Mouse (Mus musculus) thymus, postnatal 0 days (tissue): ENCODE results near the gene Gm21983. TPM values are rescaled to one million over a fixed set of nuclear protein-coding genes. Genes with fewer than 3 reads are reported as not detected.

Experiments
- DNase-seq: peaks from one replicate; pipeline ENCODE4 v3.0.0-alpha.2; 2015; ENCODE audit warnings: low spot score
- polyA plus RNA-seq: library from polyadenylated mRNA; unstranded; fragments of >200 nt; fragmentation: Nextera tagmentation; extraction: Ambion mirVana; gene quantifications from 2 replicates; pipeline ENCODE4 v1.2.1, GENCODE M21; 2015

Gm21983 gene
- polyA plus RNA-seq, 1 experiment from 2014 or later: not detected

GRCm38 (mm10) chr7:27185986-27186385, 5.1 kb upstream of the Gm21983 start:
- no peak for DNase-seq

- DNase-seq: peak; percentile 64
Measured at GRCm38 (mm10) chr7:27184964-27185363, 4.1 kb upstream of the Gm21983 start.

GRCm38 (mm10) chr7:27182498-27182897, 1.6 kb upstream of the Gm21983 start:
- no peak for DNase-seq

- DNase-seq: no peak
Measured at GRCm38 (mm10) chr7:27180036-27180435, 850 bp downstream of the Gm21983 start.

GRCm38 (mm10) chr7:27179217-27179918, 1.5 kb downstream of the Gm21983 start:
- no peak for DNase-seq

- peak; percentile 99 for DNase-seq
Measured at GRCm38 (mm10) chr7:27178324-27179216, 2.3 kb downstream of the Gm21983 start, which contains the start of gene Rab4b. Gene Rab4b (minus strand): TSS chr7:27178896.

- no peak for DNase-seq
Measured at GRCm38 (mm10) chr7:27177942-27178323, 3.0 kb downstream of the Gm21983 start.

- no peak for DNase-seq
Measured at GRCm38 (mm10) chr7:27174896-27175295, 6.0 kb downstream of the Gm21983 start.

- no peak for DNase-seq
Measured at GRCm38 (mm10) chr7:27174496-27174895, 6.4 kb downstream of the Gm21983 start.

- no peak for DNase-seq
Measured at GRCm38 (mm10) chr7:27170981-27171380, 9.9 kb downstream of the Gm21983 start.

GRCm38 (mm10) chr7:27168371-27168770, 12.5 kb downstream of the Gm21983 start:
- no peak for DNase-seq

- no peak for DNase-seq
Measured at GRCm38 (mm10) chr7:27167475-27168094, 13.3 kb downstream of the Gm21983 start.

- DNase-seq: peak; percentile 97
Measured at GRCm38 (mm10) chr7:27166614-27167474, 14.0 kb downstream of the Gm21983 start, which contains the start of gene Egln2. Gene Egln2 (minus strand): TSS chr7:27166802.

- DNase-seq: peak; percentile 87
Measured at GRCm38 (mm10) chr7:27166229-27166613, 14.7 kb downstream of the Gm21983 start.

GRCm38 (mm10) chr7:27165696-27166095, 15.2 kb downstream of the Gm21983 start:
- peak; percentile 34 for DNase-seq

- DNase-seq: no peak
Measured at GRCm38 (mm10) chr7:27165007-27165655, 15.8 kb downstream of the Gm21983 start.

- DNase-seq: no peak
Measured at GRCm38 (mm10) chr7:27164112-27164947, 16.6 kb downstream of the Gm21983 start.

GRCm38 (mm10) chr7:27163450-27163805, 17.5 kb downstream of the Gm21983 start:
- DNase-seq: no peak

- no peak for DNase-seq
Measured at GRCm38 (mm10) chr7:27162780-27163449, 18.0 kb downstream of the Gm21983 start.
